Mouse (Mus musculus) C2C12 (cell line): Measurements from ENCODE around the gene Papln.

Experiments used
- CTCF ChIP-seq: IDR thresholded peaks from one replicate; pipeline ENCODE4 v1.5.1; 2011; ENCODE audit not compliant: control insufficient read depth, insufficient read depth, insufficient read length
- MAX ChIP-seq: IDR thresholded peaks from one replicate; pipeline ENCODE4 v1.6.1; 2011; ENCODE audit warnings: mild to moderate bottlenecking, control low read depth
- USF1 ChIP-seq: IDR thresholded peaks from one replicate; pipeline ENCODE4 v1.6.1; 2011; ENCODE audit warnings: low read depth, mild to moderate bottlenecking, control low read depth, moderate library complexity

GRCm38 (mm10) chr12:83734047-83734446 lies 29.4 kb upstream of the Papln start:
- no peak for TF ChIP-seq CTCF
- TF ChIP-seq MAX, result no peak
- no peak for TF ChIP-seq USF1
